Mouse (Mus musculus) neural tube, embryonic 14.5 days (tissue): ENCODE results near the gene Chrm3. TPM values are rescaled to one million over a fixed set of nuclear protein-coding genes. Genes with fewer than 3 reads are reported as not detected.

Experiments
- ATAC-seq: fragments of 200-750 bp; cut with Nextera tagmentation; 2 replicates; pipeline ENCODE4 v1.8.0; 2017; ENCODE audit warnings: low read depth, mild to moderate bottlenecking, moderate TSS enrichment, moderate library complexity
- H3K27ac ChIP-seq: fragments of 300-500 bp; sonication (generic); 2 replicates; pipeline ENCODE4 v1.5.1; 2014; ENCODE audit warnings: low read depth, mild to moderate bottlenecking, control low read depth, low read length, moderate library complexity, mixed read lengths
- H3K27me3 ChIP-seq: fragments of 300-500 bp; sonication (generic); 2 replicates; pipeline ENCODE4 v1.6.1; 2014; ENCODE audit warnings: low read length; ENCODE audit not compliant: control insufficient read depth, insufficient read depth
- H3K36me3 ChIP-seq: fragments of 300-500 bp; sonication (generic); 2 replicates; pipeline ENCODE4 v1.6.1; 2014; ENCODE audit warnings: low read length, mixed read lengths; ENCODE audit not compliant: control insufficient read depth, insufficient read depth
- H3K4me1 ChIP-seq: fragments of 300-500 bp; sonication (generic); 2 replicates; pipeline ENCODE4 v1.6.1; 2014; ENCODE audit warnings: low read length; ENCODE audit not compliant: control insufficient read depth, insufficient read depth
- H3K4me2 ChIP-seq: fragments of 300-500 bp; sonication (generic); 2 replicates; pipeline ENCODE4 v1.6.1; 2014; ENCODE audit warnings: mild to moderate bottlenecking, low read depth, low read length, control low read depth
- H3K4me3 ChIP-seq: fragments of 300-500 bp; sonication (generic); 2 replicates; pipeline ENCODE4 v1.5.1; 2014; ENCODE audit warnings: low read depth, low read length, control low read depth, mixed read lengths
- H3K9ac ChIP-seq: fragments of 300-500 bp; sonication (generic); replicated peaks from 2 replicates; pipeline ENCODE4 v1.6.1; 2014; ENCODE audit warnings: low read depth, mild to moderate bottlenecking, control low read depth, low read length, mixed read lengths
- H3K9me3 ChIP-seq: fragments of 300-500 bp; sonication (generic); 2 replicates; pipeline ENCODE4 v1.6.1; 2016; ENCODE audit warnings: low read length; ENCODE audit not compliant: control insufficient read depth
- WGBS: fragments of 180-500 bp; shearing (Covaris S2); extraction: QIAGEN DNeasy Blood & Tissue Kit; methylation state at CpG from one replicate; pipeline ENCODE4 v1.1.7; 2014; 5-methylcytosine and 5-hydroxymethylcytosine counted together
- polyA plus RNA-seq: library from polyadenylated mRNA; unstranded; fragments of >200 nt; fragmentation: Nextera tagmentation; extraction: Ambion mirVana; gene quantifications from 2 replicates; pipeline ENCODE4 v1.2.1, GENCODE M21; 2014

Chrm3 gene
- polyA plus RNA-seq, 1 experiment from 2014 or later = 5.2 TPM

DNA sequence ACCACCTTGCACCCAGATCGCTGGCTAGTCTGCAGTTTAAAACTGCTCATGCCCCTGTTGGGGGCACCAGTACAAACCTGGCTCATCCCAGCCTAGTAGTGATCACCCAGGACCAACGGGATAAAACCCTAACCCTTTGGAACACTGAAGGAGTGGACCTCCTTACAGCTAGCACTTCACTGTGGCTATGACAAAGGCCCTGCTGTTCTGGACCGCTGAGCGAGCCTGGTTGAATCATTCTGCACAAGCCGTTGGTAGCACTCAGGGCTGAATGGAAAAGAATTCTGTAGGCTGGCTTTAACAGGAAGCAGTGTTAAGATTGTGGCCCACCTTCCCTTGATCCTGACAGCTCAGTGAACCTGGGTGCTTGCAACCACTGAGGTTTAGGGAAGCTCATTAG is 470.2 kb downstream of the Chrm3 start:
- no peak overlapping the region for H3K27ac ChIP-seq
- WGBS = 62% methylated on average over 5 of the region's 5 CpGs
- ATAC-seq = no peak
- no peak overlapping the region for H3K4me3 ChIP-seq
- no peaks in the 10 kb centered on the region for H3K4me1 ChIP-seq
- H3K27me3 ChIP-seq = no peaks in the 10 kb centered on the region
- no peak overlapping the region for H3K4me2 ChIP-seq
- H3K9me3 ChIP-seq = no peaks in the 10 kb centered on the region
- H3K36me3 ChIP-seq = no peaks in the 10 kb centered on the region
- H3K9ac ChIP-seq = no peak overlapping the region

DNA sequence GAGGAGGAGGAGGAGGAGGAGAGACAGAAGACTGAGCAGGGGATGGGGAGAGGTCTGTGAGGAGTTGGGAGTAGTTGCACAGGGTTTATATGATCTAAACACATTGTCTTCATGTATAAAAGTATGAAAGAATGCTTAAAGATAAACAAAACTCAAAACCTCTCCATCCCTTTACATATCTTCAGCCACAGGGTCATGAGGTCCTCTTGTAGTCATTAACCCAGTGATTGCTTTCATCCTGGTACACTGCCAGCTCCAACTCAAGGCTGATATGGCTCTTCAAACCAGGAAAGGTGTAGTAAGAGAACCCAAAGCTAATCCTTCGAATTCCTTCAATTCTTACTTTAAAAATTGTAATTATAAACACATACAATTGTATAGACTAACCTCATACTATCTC is 470.7 kb downstream of the Chrm3 start:
- Histone ChIP-seq H3K27me3 (no peaks in the 10 kb centered on the region), H3K9ac (no peak overlapping the region), H3K36me3 (no peaks in the 10 kb centered on the region), H3K4me1 (no peaks in the 10 kb centered on the region), H3K4me3 (no peak overlapping the region), H3K4me2 (no peak overlapping the region), H3K9me3 (no peaks in the 10 kb centered on the region), H3K27ac (no peak overlapping the region)
- WGBS = 79% methylated on average over 1 of the region's 1 CpGs
- no peak for ATAC-seq

DNA sequence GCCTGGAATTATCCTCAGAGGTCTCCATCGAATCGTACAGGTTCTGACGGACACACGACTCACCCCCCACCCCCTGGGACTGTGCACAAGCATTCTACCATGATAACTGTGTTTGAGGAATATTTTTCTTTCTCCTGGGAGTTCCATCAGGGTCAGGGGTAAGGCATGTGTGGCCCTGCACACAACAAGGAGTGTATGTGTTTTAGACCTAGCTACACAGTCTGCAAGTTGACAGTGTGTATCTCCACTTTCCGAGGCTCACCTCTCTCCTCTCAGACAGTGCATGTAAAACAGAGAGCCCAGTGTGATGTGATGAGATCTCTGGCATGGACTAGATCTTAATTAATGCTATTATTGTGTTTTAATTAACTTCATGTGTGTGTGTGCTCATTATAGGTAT is 472.4 kb downstream of the Chrm3 start:
- Histone ChIP-seq H3K4me2 (no peak overlapping the region), H3K9me3 (no peaks in the 10 kb centered on the region), H3K4me3 (no peak overlapping the region), H3K9ac (no peak overlapping the region), H3K27ac (no peak overlapping the region), H3K4me1 (no peaks in the 10 kb centered on the region), H3K27me3 (no peaks in the 10 kb centered on the region), H3K36me3 (no peaks in the 10 kb centered on the region)
- peak; percentile 51; the same call in 1 of the 2 replicates for ATAC-seq
- 86% methylated on average over 5 of the region's 5 CpGs for WGBS

DNA sequence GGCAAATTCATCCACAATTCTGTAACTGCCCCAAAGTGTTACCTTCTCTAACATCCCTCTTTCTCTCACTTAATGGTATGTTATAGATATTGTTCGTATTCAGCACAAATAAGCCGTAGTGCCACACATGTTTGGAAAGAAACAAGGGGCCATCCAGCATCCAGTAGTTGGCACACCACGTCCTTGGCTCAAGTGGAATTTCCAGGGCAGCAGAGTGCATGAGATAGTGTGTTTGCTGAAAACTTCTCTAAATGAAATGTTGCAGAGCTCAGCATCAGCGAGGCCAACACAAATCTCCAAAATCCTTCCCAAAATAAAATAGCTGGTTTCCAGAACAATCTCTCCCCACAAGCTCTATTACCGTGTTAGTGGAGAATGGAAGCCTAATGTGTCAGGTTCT is 473.4 kb downstream of the Chrm3 start:
- no peaks in the 10 kb centered on the region for H3K27me3 ChIP-seq
- no peaks in the 10 kb centered on the region for H3K4me1 ChIP-seq
- H3K4me2 ChIP-seq = no peak overlapping the region
- H3K9ac ChIP-seq = no peak overlapping the region
- no peaks in the 10 kb centered on the region for H3K9me3 ChIP-seq
- ATAC-seq = no peak
- H3K27ac ChIP-seq = no peak overlapping the region
- H3K4me3 ChIP-seq = no peak overlapping the region
- no peaks in the 10 kb centered on the region for H3K36me3 ChIP-seq
- WGBS = 91% methylated on average over 5 of the region's 5 CpGs

DNA sequence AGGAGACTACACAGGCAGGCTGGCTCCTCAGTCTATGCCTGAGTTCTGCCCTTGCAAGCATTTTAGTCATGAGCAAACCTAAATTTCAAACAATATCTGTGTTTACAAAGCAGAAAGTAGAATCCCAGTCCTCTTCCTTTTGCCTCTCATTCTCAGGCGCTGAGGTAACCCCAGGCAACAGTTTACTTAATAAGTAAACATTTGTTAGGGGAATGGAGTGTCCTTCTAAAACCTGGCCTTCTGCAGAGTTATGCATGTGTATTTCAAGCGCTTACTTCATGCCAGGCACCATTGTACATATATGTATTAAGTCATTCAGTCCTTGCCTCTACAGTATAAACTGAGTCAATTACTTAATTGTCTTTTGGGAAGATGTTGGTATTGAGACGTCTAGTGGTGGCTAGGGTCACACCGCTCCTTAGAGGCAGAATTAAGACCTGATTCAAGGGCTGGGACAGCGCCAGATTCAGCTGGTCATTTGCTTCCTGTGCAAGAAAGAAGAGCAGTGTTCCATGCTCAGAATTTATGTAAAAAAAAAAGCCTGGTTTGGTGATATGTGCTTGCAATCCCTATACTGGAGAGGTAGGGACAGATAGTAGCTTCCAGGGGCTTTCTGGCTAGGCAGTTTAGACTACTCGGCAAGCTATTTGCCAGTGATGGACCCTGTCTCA is 474.0 kb downstream of the Chrm3 start:
- WGBS = 79% methylated on average over 6 of the region's 6 CpGs
- H3K4me3 ChIP-seq = no peak overlapping the region
- H3K27me3 ChIP-seq = no peaks in the 10 kb centered on the region
- H3K4me2 ChIP-seq = no peak overlapping the region
- no peak overlapping the region for H3K9ac ChIP-seq
- no peaks in the 10 kb centered on the region for H3K36me3 ChIP-seq
- H3K27ac ChIP-seq = no peak overlapping the region
- H3K4me1 ChIP-seq = no peaks in the 10 kb centered on the region
- no peaks in the 10 kb centered on the region for H3K9me3 ChIP-seq
- no peak for ATAC-seq

DNA sequence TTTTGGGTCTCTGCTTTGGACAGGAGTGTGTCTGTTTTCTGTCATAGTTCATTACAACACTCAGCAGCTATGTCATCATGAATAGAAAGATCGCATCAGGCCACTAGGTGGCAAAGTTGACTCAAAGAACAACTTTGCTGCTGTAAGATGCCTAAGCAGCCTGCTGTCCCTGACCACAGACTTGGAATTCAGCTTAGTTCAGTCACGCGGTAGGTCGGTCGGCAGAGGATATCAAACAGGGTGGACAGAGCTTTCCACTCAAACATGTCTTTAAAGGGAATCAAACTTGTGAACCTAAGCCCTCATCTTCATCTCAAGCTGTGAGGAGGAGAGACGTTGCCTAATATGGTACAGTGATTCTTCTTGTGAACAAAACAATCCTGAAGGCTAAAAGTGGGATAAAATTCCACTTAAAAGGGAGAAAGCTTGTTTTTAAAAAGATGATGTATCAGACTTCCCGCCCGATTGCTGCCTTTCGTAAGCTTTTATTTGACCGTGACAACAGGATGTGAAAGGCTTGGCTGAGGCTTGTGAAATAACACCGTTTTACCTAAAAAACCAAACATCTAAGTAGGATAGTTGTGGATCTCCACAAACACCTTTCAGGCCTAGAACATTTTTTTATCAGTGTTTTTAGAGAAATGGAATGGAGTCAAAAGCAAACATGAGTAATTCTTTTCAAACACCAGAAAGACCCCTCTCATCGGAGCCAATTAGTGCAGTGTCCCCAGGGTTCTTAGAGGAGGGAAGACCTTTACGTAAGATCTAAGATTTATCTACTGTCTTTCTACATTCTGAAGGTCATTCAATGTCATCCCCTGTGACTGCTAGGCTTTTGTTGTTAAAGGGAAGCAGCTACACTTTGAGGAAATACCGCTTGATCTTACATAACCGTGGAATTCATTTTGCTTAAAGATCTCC is 478.0 kb downstream of the Chrm3 start:
- Histone ChIP-seq H3K27ac (no peak overlapping the region), H3K36me3 (no peaks in the 10 kb centered on the region), H3K9ac (no peak overlapping the region), H3K4me3 (no peak overlapping the region), H3K27me3 (no peaks in the 10 kb centered on the region), H3K4me1 (no peaks in the 10 kb centered on the region), H3K4me2 (no peak overlapping the region), H3K9me3 (no peaks in the 10 kb centered on the region)
- WGBS = 50% methylated on average over 15 of the region's 15 CpGs
- peak; percentile 93 for ATAC-seq

DNA sequence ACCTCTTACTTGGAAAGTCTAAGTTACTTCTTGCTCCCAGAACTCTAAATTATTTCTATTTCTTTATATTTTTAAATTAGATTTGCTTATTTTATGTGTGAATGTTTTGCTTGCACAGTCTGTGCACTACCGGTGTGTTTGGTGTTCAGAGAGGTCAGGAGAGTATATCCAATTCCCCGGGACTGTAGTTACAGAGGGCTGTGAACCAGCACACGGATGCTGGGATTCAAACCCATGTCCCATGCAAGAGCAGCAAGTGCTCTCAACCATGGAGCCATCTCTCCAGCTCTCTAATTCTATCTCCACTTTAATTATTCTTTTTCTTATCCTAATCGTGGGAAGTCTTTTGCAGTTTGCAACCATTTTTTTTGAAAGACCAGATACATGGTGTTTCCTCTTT is 478.7 kb downstream of the Chrm3 start:
- no peaks in the 10 kb centered on the region for H3K4me1 ChIP-seq
- no peak overlapping the region for H3K4me2 ChIP-seq
- no peak for ATAC-seq
- no peak overlapping the region for H3K27ac ChIP-seq
- no peaks in the 10 kb centered on the region for H3K36me3 ChIP-seq
- H3K27me3 ChIP-seq = no peaks in the 10 kb centered on the region
- WGBS = 62% methylated on average over 4 of the region's 4 CpGs
- no peaks in the 10 kb centered on the region for H3K9me3 ChIP-seq
- no peak overlapping the region for H3K9ac ChIP-seq
- H3K4me3 ChIP-seq = no peak overlapping the region

DNA sequence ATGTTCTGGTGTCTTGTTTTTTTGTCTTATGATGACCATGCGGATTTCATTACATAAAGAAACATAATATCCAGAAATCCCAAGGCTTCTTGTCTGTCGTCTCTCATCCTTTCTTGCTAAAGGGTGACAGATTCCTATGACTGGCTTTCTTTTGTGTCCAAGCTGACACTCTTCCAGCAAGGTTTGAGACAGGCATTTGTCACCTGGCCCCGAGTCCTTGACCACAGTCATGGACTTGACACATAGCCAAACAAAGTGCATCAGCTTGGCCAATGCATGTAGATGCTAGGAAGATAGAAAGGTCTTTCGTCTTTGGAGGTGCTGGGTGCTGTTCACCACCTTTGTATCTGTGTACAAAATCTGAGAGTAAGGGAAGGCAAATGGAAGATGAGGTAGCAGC is 480.2 kb downstream of the Chrm3 start:
- H3K27ac ChIP-seq = no peak overlapping the region
- no peaks in the 10 kb centered on the region for H3K9me3 ChIP-seq
- 92% methylated on average over 4 of the region's 4 CpGs for WGBS
- H3K4me1 ChIP-seq = no peaks in the 10 kb centered on the region
- no peak overlapping the region for H3K4me3 ChIP-seq
- no peak overlapping the region for H3K9ac ChIP-seq
- no peak for ATAC-seq
- no peaks in the 10 kb centered on the region for H3K36me3 ChIP-seq
- no peaks in the 10 kb centered on the region for H3K27me3 ChIP-seq
- H3K4me2 ChIP-seq = no peak overlapping the region

DNA sequence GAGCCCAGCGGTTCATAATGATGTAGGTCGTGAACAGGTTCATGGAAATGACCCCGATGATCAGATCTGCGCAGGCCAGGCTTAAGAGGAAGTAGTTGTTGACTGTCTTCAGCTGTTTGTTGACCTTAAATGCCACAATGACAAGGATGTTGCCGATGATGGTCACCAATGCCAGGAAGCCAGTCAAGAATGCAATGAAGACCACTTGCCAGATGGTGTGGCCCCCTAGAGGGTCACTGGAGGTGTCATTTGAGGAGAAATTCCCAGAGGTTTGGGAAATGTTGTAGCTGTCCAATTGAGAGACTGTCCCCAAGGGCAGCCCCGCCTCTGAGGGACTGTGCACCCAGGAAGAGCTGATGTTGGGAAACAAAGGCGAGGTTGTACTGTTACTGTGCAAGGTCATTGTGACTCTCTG is 482.0 kb downstream of the Chrm3 start:
- no peaks in the 10 kb centered on the region for H3K27me3 ChIP-seq
- no peak overlapping the region for H3K4me2 ChIP-seq
- WGBS = 89% methylated on average over 7 of the region's 7 CpGs
- H3K4me3 ChIP-seq = no peak overlapping the region
- ATAC-seq = no peak
- H3K9ac ChIP-seq = no peak overlapping the region
- H3K4me1 ChIP-seq = no peaks in the 10 kb centered on the region
- H3K9me3 ChIP-seq = no peaks in the 10 kb centered on the region
- no peak overlapping the region for H3K27ac ChIP-seq
- no peaks in the 10 kb centered on the region for H3K36me3 ChIP-seq
